Mouse (Mus musculus) stomach, postnatal 0 days (tissue): Measurements from ENCODE around the gene Ddx10.

Experiments
- CTCF ChIP-seq: IDR thresholded peaks from 2 replicates; pipeline ENCODE4 v1.5.1; 2016; ENCODE audit warnings: antibody characterized with exemption, low read depth, mild to moderate bottlenecking, moderate library complexity
- EP300 ChIP-seq: optimal IDR thresholded peaks from 2 replicates; pipeline ENCODE3; 2016; ENCODE audit warnings: antibody characterized with exemption

DNA sequence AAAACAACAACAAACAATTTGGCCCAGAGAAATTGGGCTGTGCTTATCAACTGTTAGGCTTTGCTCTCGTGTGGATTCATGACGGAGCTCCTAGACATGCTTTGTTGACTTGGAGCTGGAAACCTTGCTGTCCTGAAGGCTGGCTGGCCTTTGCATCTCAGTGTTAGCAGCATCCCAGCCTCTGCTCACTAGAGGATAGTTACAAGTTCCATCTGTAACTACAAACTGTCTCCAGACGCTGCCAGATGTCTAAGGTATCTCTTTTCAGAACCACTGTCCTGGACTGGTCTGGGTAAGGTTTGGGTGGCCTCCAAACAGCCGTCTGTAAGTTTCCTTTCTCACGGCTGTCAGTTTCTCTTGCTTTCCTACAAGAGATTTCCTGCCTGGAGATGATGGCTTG, 20.2 kb upstream of the Ddx10 start:
- TF ChIP-seq CTCF (no peak), EP300 (no peak)
